Mouse (Mus musculus): ENCODE results near the gene Mmaa. TPM values are rescaled to one million over a fixed set of nuclear protein-coding genes. Genes with fewer than 3 reads are reported as not detected.

Gene Mmaa
- polyA plus RNA-seq, 1 experiment: 0.57 TPM

- H3K4me1 ChIP-seq: peaks cover 8% of the 10 kb centered on the region; the same call in 1 of the 2 replicates
- no peaks in the 10 kb centered on the region for H3K9me3 ChIP-seq
- no peak overlapping the region for H3K4me3 ChIP-seq (replicated peaks)
- peaks cover 17% of the 10 kb centered on the region for H3K27me3 ChIP-seq (replicated peaks)
- no peaks in the 10 kb centered on the region for H3K36me3 ChIP-seq (replicated peaks; ENCODE audit: low read length)
- no peak for TF ChIP-seq GATA1 (IDR thresholded peaks at IDR 0.05; ENCODE audit: borderline replicate concordance, low read length)
- no peak for TF ChIP-seq FLI1 (IDR thresholded peaks at IDR 0.05; ENCODE audit: low read length)
These were observed 30.8 kb upstream of the Mmaa start for GRCm38 (mm10) chr8:79325510-79325909.

- Histone ChIP-seq H3K27me3 (replicated peaks) (peaks cover 17% of the 10 kb centered on the region), H3K4me3 (replicated peaks) (no peak overlapping the region), H3K4me1 (peaks cover 8% of the 10 kb centered on the region; the same call in 1 of the 2 replicates), H3K9me3 (no peaks in the 10 kb centered on the region), H3K36me3 (replicated peaks; ENCODE audit: low read length) (no peaks in the 10 kb centered on the region)
- TF ChIP-seq GATA1 (IDR thresholded peaks at IDR 0.05; ENCODE audit: borderline replicate concordance, low read length) (no peak), FLI1 (IDR thresholded peaks at IDR 0.05; ENCODE audit: low read length) (no peak)
These were observed 30.2 kb upstream of the Mmaa start for GRCm38 (mm10) chr8:79324928-79325327.

GRCm38 (mm10) chr8:79324036-79324435 is 29.3 kb upstream of the Mmaa start:
- no peaks in the 10 kb centered on the region for H3K9me3 ChIP-seq
- peaks cover 17% of the 10 kb centered on the region for H3K27me3 ChIP-seq (replicated peaks)
- no peak for TF ChIP-seq GATA1 (IDR thresholded peaks at IDR 0.05; ENCODE audit: borderline replicate concordance, low read length)
- TF ChIP-seq FLI1 (IDR thresholded peaks at IDR 0.05; ENCODE audit: low read length): no peak
- peak overlapping the region; percentile 40 for H3K4me3 ChIP-seq (replicated peaks)
- H3K4me1 ChIP-seq: peaks cover 8% of the 10 kb centered on the region; the same call in 1 of the 2 replicates
- H3K36me3 ChIP-seq (replicated peaks; ENCODE audit: low read length): no peaks in the 10 kb centered on the region

- TF ChIP-seq GATA1 (IDR thresholded peaks at IDR 0.05; ENCODE audit: borderline replicate concordance, low read length): no peak
- no peak for TF ChIP-seq FLI1 (IDR thresholded peaks at IDR 0.05; ENCODE audit: low read length)
These were observed 28.4 kb upstream of the Mmaa start for GRCm38 (mm10) chr8:79323121-79323520.

GRCm38 (mm10) chr8:79310801-79311200 is 16.1 kb upstream of the Mmaa start:
- Histone ChIP-seq H3K36me3 (replicated peaks; ENCODE audit: low read length) (no peaks in the 10 kb centered on the region), H3K27me3 (replicated peaks) (no peaks in the 10 kb centered on the region), H3K9me3 (no peaks in the 10 kb centered on the region), H3K4me1 (peaks cover 6% of the 10 kb centered on the region; the same call in 1 of the 2 replicates), H3K4me3 (replicated peaks) (no peak overlapping the region)
- TF ChIP-seq FLI1 (IDR thresholded peaks at IDR 0.05; ENCODE audit: low read length): no peak

More at GRCm38 (mm10) chr8:79323121-79323520, 28.4 kb upstream of the Mmaa start:
- no peaks in the 10 kb centered on the region for H3K9me3 ChIP-seq
- H3K4me1 ChIP-seq: peaks cover 8% of the 10 kb centered on the region; the same call in 1 of the 2 replicates
- peaks cover 17% of the 10 kb centered on the region for H3K27me3 ChIP-seq (replicated peaks)
- H3K36me3 ChIP-seq (replicated peaks; ENCODE audit: low read length): no peaks in the 10 kb centered on the region
- H3K4me3 ChIP-seq (replicated peaks): no peak overlapping the region

- TF ChIP-seq FLI1 (IDR thresholded peaks at IDR 0.05; ENCODE audit: low read length): no peak
- TF ChIP-seq GATA1 (IDR thresholded peaks at IDR 0.05; ENCODE audit: borderline replicate concordance, low read length): no peak
- Histone ChIP-seq H3K27me3 (replicated peaks) (no peaks in the 10 kb centered on the region), H3K4me1 (peaks cover 14% of the 10 kb centered on the region), H3K36me3 (replicated peaks; ENCODE audit: low read length) (no peaks in the 10 kb centered on the region), H3K9me3 (no peaks in the 10 kb centered on the region), H3K4me3 (replicated peaks) (no peak overlapping the region)
These were observed 11.2 kb upstream of the Mmaa start for GRCm38 (mm10) chr8:79305941-79306340.

GRCm38 (mm10) chr8:79301548-79301947 is 6.8 kb upstream of the Mmaa start:
- Histone ChIP-seq H3K27me3 (replicated peaks) (no peaks in the 10 kb centered on the region), H3K4me3 (replicated peaks) (no peak overlapping the region), H3K9me3 (no peaks in the 10 kb centered on the region), H3K36me3 (replicated peaks; ENCODE audit: low read length) (no peaks in the 10 kb centered on the region), H3K4me1 (peaks cover 13% of the 10 kb centered on the region)
- no peak for TF ChIP-seq FLI1 (IDR thresholded peaks at IDR 0.05; ENCODE audit: low read length)

- Histone ChIP-seq H3K4me3 (replicated peaks) (no peak overlapping the region), H3K27me3 (replicated peaks) (no peaks in the 10 kb centered on the region), H3K4me1 (peaks cover 24% of the 10 kb centered on the region), H3K36me3 (replicated peaks; ENCODE audit: low read length) (no peaks in the 10 kb centered on the region), H3K9me3 (no peaks in the 10 kb centered on the region)
- no peak for TF ChIP-seq FLI1 (IDR thresholded peaks at IDR 0.05; ENCODE audit: low read length)
- TF ChIP-seq GATA1 (IDR thresholded peaks at IDR 0.05; ENCODE audit: borderline replicate concordance, low read length): no peak
These were observed 5.0 kb upstream of the Mmaa start for GRCm38 (mm10) chr8:79299704-79300103.

GRCm38 (mm10) chr8:79297763-79298162 is 3.0 kb upstream of the Mmaa start:
- Histone ChIP-seq H3K9me3 (no peaks in the 10 kb centered on the region), H3K27me3 (replicated peaks) (no peaks in the 10 kb centered on the region), H3K4me3 (replicated peaks) (no peak overlapping the region), H3K4me1 (peaks cover 35% of the 10 kb centered on the region), H3K36me3 (replicated peaks; ENCODE audit: low read length) (no peaks in the 10 kb centered on the region)
- no peak for TF ChIP-seq FLI1 (IDR thresholded peaks at IDR 0.05; ENCODE audit: low read length)
- TF ChIP-seq GATA1 (IDR thresholded peaks at IDR 0.05; ENCODE audit: borderline replicate concordance, low read length): no peak

GRCm38 (mm10) chr8:79295276-79296105 is 754 bp upstream of the Mmaa start:
- TF ChIP-seq FLI1 (IDR thresholded peaks at IDR 0.05; ENCODE audit: low read length) (no peak), GATA1 (IDR thresholded peaks at IDR 0.05; ENCODE audit: borderline replicate concordance, low read length) (no peak)
- H3K4me1 ChIP-seq: peaks cover 33% of the 10 kb centered on the region

More at GRCm38 (mm10) chr8:79295276-79296105, 754 bp upstream of the Mmaa start:
- H3K36me3 ChIP-seq (replicated peaks; ENCODE audit: low read length): no peaks in the 10 kb centered on the region
- H3K4me3 ChIP-seq (replicated peaks): peak overlapping the region; percentile 96
- H3K9me3 ChIP-seq: no peaks in the 10 kb centered on the region
- H3K27me3 ChIP-seq (replicated peaks): no peaks in the 10 kb centered on the region

Measured in megakaryocyte, embryonic 14.5 days (primary cell).